Mouse (Mus musculus) MEL (cell line): ENCODE results near the gene Ddhd1. TPM values are rescaled to one million over a fixed set of nuclear protein-coding genes. Genes with fewer than 3 reads are reported as not detected.

ENCODE experiments used
- DNase-seq: peaks from one replicate; pipeline ENCODE4 v3.0.0; 2011; ENCODE audit warnings: low read depth, low spot score
- H3K27ac ChIP-seq: 2 replicates; pipeline ENCODE4 v1.5.1; 2012; ENCODE audit warnings: low read depth, mild to moderate bottlenecking, control low read depth, low read length, moderate library complexity; ENCODE audit not compliant: control insufficient read depth
- H3K27me3 ChIP-seq, 2 experiments: fragments of 150-350 bp in 1 of 2; sonication (generic) in 1 of 2; 2 replicates each; pipeline ENCODE4 v1.6.1; 2012; ENCODE audit warnings: low read length in 2 of 2, mild to moderate bottlenecking in 2 of 2, improper control_type of control experiment in 1 of 2, moderate library complexity in 1 of 2; ENCODE audit not compliant: insufficient read depth in 2 of 2, control insufficient read depth in 1 of 2
- H3K36me3 ChIP-seq, 2 experiments: 2 replicates each; pipeline ENCODE4 v1.6.1; 2012 to 2014; ENCODE audit warnings: low read length in 2 of 2, improper control_type of control experiment in 1 of 2, inconsistent platforms in 1 of 2, mild to moderate bottlenecking in 1 of 2; ENCODE audit not compliant: insufficient read depth in 2 of 2, control insufficient read depth in 1 of 2
- H3K4me1 ChIP-seq, 2 experiments: fragments of 150-350 bp in 1 of 2; sonication (generic) in 1 of 2; 2 replicates each; pipeline ENCODE4 v1.6.1; 2012; ENCODE audit warnings: low read length in 2 of 2, improper control_type of control experiment in 1 of 2, mild to moderate bottlenecking in 1 of 2; ENCODE audit not compliant: insufficient read depth in 2 of 2, control insufficient read depth in 1 of 2
- H3K4me3 ChIP-seq, 2 experiments: fragments of 150-350 bp in 1 of 2; sonication (generic) in 1 of 2; 2 replicates each; pipeline ENCODE4 v1.5.1; 2012; ENCODE audit warnings: low read depth in 2 of 2, low read length in 2 of 2, mild to moderate bottlenecking in 2 of 2, moderate library complexity in 2 of 2, control low read depth in 1 of 2, improper control_type of control experiment in 1 of 2; ENCODE audit not compliant: control insufficient read depth in 1 of 2, insufficient read depth in 1 of 2
- H3K79me2 ChIP-seq: 2 replicates; pipeline ENCODE4 v1.6.1; 2012; ENCODE audit warnings: mild to moderate bottlenecking, low read length, moderate library complexity; ENCODE audit not compliant: control insufficient read depth, poor library complexity, insufficient read depth
- H3K9ac ChIP-seq: 2 replicates; pipeline ENCODE4 v1.6.1; 2012; ENCODE audit warnings: low read depth, mild to moderate bottlenecking, control low read depth, low read length, moderate library complexity; ENCODE audit not compliant: control insufficient read depth, poor library complexity, severe bottlenecking
- H3K9me3 ChIP-seq: fragments of 150-350 bp; sonication (generic); replicated peaks from 2 replicates; pipeline ENCODE4 v1.6.1; 2012; ENCODE audit warnings: mild to moderate bottlenecking, low read length, improper control_type of control experiment, moderate library complexity; ENCODE audit not compliant: insufficient read depth
- CTCF ChIP-seq, 3 experiments: IDR thresholded peaks in 2 of 3; conservative IDR thresholded peaks in 1 of 3; 2 replicates each; pipeline ENCODE4 v1.5.1; 2011 to 2012; ENCODE audit warnings: low read length in 3 of 3, low read depth in 2 of 3, mild to moderate bottlenecking in 2 of 3, improper control_type of control experiment in 1 of 3, inconsistent platforms in 1 of 3, mixed read lengths in 1 of 3, moderate library complexity in 1 of 3; ENCODE audit not compliant: control insufficient read depth in 1 of 3, insufficient read depth in 1 of 3, poor library complexity in 1 of 3, severe bottlenecking in 1 of 3
- E2F4 ChIP-seq: IDR thresholded peaks from 2 replicates; pipeline ENCODE4 v1.6.1; 2011; ENCODE audit warnings: low read depth, low read length, improper control_type of control experiment, borderline replicate concordance
- ELF1 ChIP-seq: IDR thresholded peaks from 2 replicates; pipeline ENCODE4 v1.6.1; 2014; ENCODE audit warnings: low read depth, mild to moderate bottlenecking, inconsistent platforms, low read length, improper control_type of control experiment, moderate library complexity
- ETS1 ChIP-seq: IDR thresholded peaks from 2 replicates; pipeline ENCODE4 v1.6.1; 2012; ENCODE audit warnings: low read depth, mild to moderate bottlenecking, inconsistent platforms, low read length, improper control_type of control experiment, moderate library complexity
- GATA1 ChIP-seq: IDR thresholded peaks from 2 replicates; pipeline ENCODE4 v1.6.1; 2011; ENCODE audit warnings: low read depth, low read length, improper control_type of control experiment
- HCFC1 ChIP-seq: IDR thresholded peaks from 2 replicates; pipeline ENCODE4 v1.6.1; 2012; ENCODE audit warnings: low read depth, mild to moderate bottlenecking, inconsistent platforms, low read length, improper control_type of control experiment, moderate library complexity
- KAT2A ChIP-seq: conservative IDR thresholded peaks from 2 replicates; pipeline ENCODE4 v1.6.1; 2012; ENCODE audit warnings: low read depth, low read length, improper control_type of control experiment, inconsistent platforms
- MAFK ChIP-seq: IDR thresholded peaks from 2 replicates; pipeline ENCODE4 v1.6.1; 2011; ENCODE audit warnings: low read depth, mild to moderate bottlenecking, low read length, improper control_type of control experiment, borderline replicate concordance
- MAX ChIP-seq: IDR thresholded peaks from 2 replicates; pipeline ENCODE4 v1.6.1; 2011; ENCODE audit warnings: low read length, improper control_type of control experiment
- NELFE ChIP-seq: IDR thresholded peaks from 2 replicates; pipeline ENCODE4 v1.6.1; 2011; ENCODE audit warnings: low read depth, low read length, improper control_type of control experiment
- NRF1 ChIP-seq: IDR thresholded peaks from 2 replicates; pipeline ENCODE4 v1.6.1; 2014; ENCODE audit warnings: low read depth, mild to moderate bottlenecking, inconsistent platforms, low read length, improper control_type of control experiment, moderate library complexity; ENCODE audit not compliant: poor library complexity, insufficient read depth, severe bottlenecking
- POLR2A ChIP-seq, 2 experiments: IDR thresholded peaks; 2 replicates each; pipeline ENCODE4 v1.6.1; 2011 to 2012; ENCODE audit warnings: low read length in 2 of 2, mild to moderate bottlenecking in 2 of 2, control low read depth in 1 of 2, improper control_type of control experiment in 1 of 2, low read depth in 1 of 2, moderate library complexity in 1 of 2; ENCODE audit not compliant: control insufficient read depth in 1 of 2, insufficient read depth in 1 of 2, poor library complexity in 1 of 2
- POLR2AphosphoS2 ChIP-seq: IDR thresholded peaks from 2 replicates; pipeline ENCODE4 v1.6.1; 2011; ENCODE audit warnings: low read length, improper control_type of control experiment
- POLR2AphosphoS5 ChIP-seq: IDR thresholded peaks from 2 replicates; pipeline ENCODE4 v1.6.1; 2012; ENCODE audit warnings: low read depth, borderline replicate concordance, mild to moderate bottlenecking, inconsistent platforms, low read length, moderate library complexity, mixed read lengths
- RAD21 ChIP-seq: IDR thresholded peaks from 2 replicates; pipeline ENCODE4 v1.6.1; 2011; ENCODE audit warnings: mild to moderate bottlenecking, low read depth, low read length, improper control_type of control experiment
- RCOR1 ChIP-seq: IDR thresholded peaks from 2 replicates; pipeline ENCODE4 v1.6.1; 2012; ENCODE audit warnings: low read depth, mild to moderate bottlenecking, inconsistent platforms, low read length, improper control_type of control experiment
- SMC3 ChIP-seq: IDR thresholded peaks from 2 replicates; pipeline ENCODE4 v1.6.1; 2011; ENCODE audit warnings: low read depth, low read length, improper control_type of control experiment
- TAL1 ChIP-seq: IDR thresholded peaks from 2 replicates; pipeline ENCODE4 v1.6.1; 2012; ENCODE audit warnings: mild to moderate bottlenecking, inconsistent platforms, low read length, moderate library complexity, mixed read lengths
- TBP ChIP-seq: IDR thresholded peaks from 2 replicates; pipeline ENCODE4 v1.8.0; 2011; ENCODE audit warnings: low read depth, low read length, improper control_type of control experiment
- USF2 ChIP-seq, 2 experiments: IDR thresholded peaks; 2 replicates each; pipeline ENCODE4 v1.6.1; 2011 to 2012; ENCODE audit warnings: improper control_type of control experiment in 2 of 2, low read length in 2 of 2, borderline replicate concordance in 1 of 2, inconsistent platforms in 1 of 2, low read depth in 1 of 2, mild to moderate bottlenecking in 1 of 2; ENCODE audit not compliant: insufficient read depth in 1 of 2
- ZC3H11A ChIP-seq: IDR thresholded peaks from 2 replicates; pipeline ENCODE4 v1.6.1; 2012; ENCODE audit warnings: low read depth, mild to moderate bottlenecking, inconsistent platforms, low read length, improper control_type of control experiment
- ZKSCAN1 ChIP-seq: IDR thresholded peaks from 2 replicates; pipeline ENCODE4 v1.6.1; 2012; ENCODE audit warnings: low read depth, mild to moderate bottlenecking, inconsistent platforms, low read length, improper control_type of control experiment, moderate library complexity
- polyA plus RNA-seq, 2 experiments: library from polyadenylated mRNA; stranded (reverse) in 1 of 2; unstranded in 1 of 2; fragments of >175 nt in 1 of 2; fragments of >200 nt in 1 of 2; gene quantifications; 2 replicates each; pipeline versions ENCODE4 v1.2.1 to v1.2.4; 2012; ENCODE audit warnings: low replicate concordance in 2 of 2, low read depth in 1 of 2; ENCODE audit not compliant: insufficient read length in 2 of 2, insufficient read depth in 1 of 2, missing spikeins in 1 of 2
- total RNA-seq: library from RNA; depleted of rRNA; stranded (reverse); fragments of 300-350 nt; gene quantifications from 2 replicates; pipeline ENCODE4 v1.2.3, GENCODE M21; 2012

Gene Ddhd1
- total and polyA plus RNA-seq, 3 experiments, result 9.0 to 14.3 TPM; not detected in 1

GRCm38 (mm10) chr14:45629938-45630337 is 28.0 kb downstream of the Ddhd1 start (continued):
- no peak for TF ChIP-seq ZKSCAN1
- TF ChIP-seq USF2 (IDR thresholded peaks at IDR 0.05; ENCODE audit: borderline replicate concordance in 1 of 2, insufficient read depth in 1 of 2, low read depth in 1 of 2, low read length in 2 of 2), result no peak
- TF ChIP-seq, all 39 proteins: peak for 0

GRCm38 (mm10) chr14:45618351-45618750 is 39.6 kb downstream of the Ddhd1 start:
- Histone ChIP-seq H3K9ac (no peak overlapping the region), H3K27ac (no peak overlapping the region), H3K36me3 (peaks cover 0 to 2% of the 10 kb centered on the region in 2 experiments; a peak in 2 of 4 replicates), H3K9me3 (no peaks in the 10 kb centered on the region), H3K79me2 (no peaks in the 10 kb centered on the region), H3K27me3 (no peaks in the 10 kb centered on the region), H3K4me3 (no peak overlapping the region), H3K4me1 (no peaks in the 10 kb centered on the region)
- DNase-seq, result no peak
- no peak for TF ChIP-seq POLR2AphosphoS2
- no peak for TF ChIP-seq POLR2AphosphoS5
- no peak for TF ChIP-seq GATA1
- no peak for TF ChIP-seq MAFK
- no peak for TF ChIP-seq ETS1
- TF ChIP-seq ZKSCAN1, result no peak
- no peak for TF ChIP-seq NELFE
- no peak for TF ChIP-seq POLR2A (IDR thresholded peaks at IDR 0.05; ENCODE audit: control insufficient read depth in 1 of 2, insufficient read depth in 1 of 2, low read depth in 1 of 2, low read length in 2 of 2, poor library complexity in 1 of 2)
- no peak for TF ChIP-seq CTCF (IDR thresholded peaks at IDR 0.05 in 2 of 3, conservative IDR thresholded peaks at IDR 0.05 in 1 of 3; ENCODE audit: control insufficient read depth in 1 of 3, insufficient read depth in 1 of 3, low read depth in 2 of 3, low read length in 3 of 3, poor library complexity in 1 of 3, severe bottlenecking in 1 of 3)

- no peaks in the 10 kb centered on the region for H3K79me2 ChIP-seq
- H3K27ac ChIP-seq, result no peak overlapping the region
- H3K4me3 ChIP-seq, result no peak overlapping the region
- no peaks in the 10 kb centered on the region for H3K27me3 ChIP-seq
- DNase-seq, result no peak
- no peak for TF ChIP-seq RCOR1
- no peak for TF ChIP-seq CTCF (IDR thresholded peaks at IDR 0.05 in 2 of 3, conservative IDR thresholded peaks at IDR 0.05 in 1 of 3; ENCODE audit: control insufficient read depth in 1 of 3, insufficient read depth in 1 of 3, low read depth in 2 of 3, low read length in 3 of 3, poor library complexity in 1 of 3, severe bottlenecking in 1 of 3)
- no peak for TF ChIP-seq HCFC1
- no peak for TF ChIP-seq GATA1
- TF ChIP-seq MAX, result no peak
- no peak for TF ChIP-seq TAL1
- TF ChIP-seq NELFE, result no peak
- TF ChIP-seq RAD21, result no peak
- no peak for TF ChIP-seq POLR2A (IDR thresholded peaks at IDR 0.05; ENCODE audit: control insufficient read depth in 1 of 2, insufficient read depth in 1 of 2, low read depth in 1 of 2, low read length in 2 of 2, poor library complexity in 1 of 2)
- no peak for TF ChIP-seq KAT2A
- no peak for TF ChIP-seq POLR2AphosphoS5
- TF ChIP-seq ZC3H11A, result no peak
- no peak for TF ChIP-seq E2F4
- no peak for TF ChIP-seq NRF1
- TF ChIP-seq SMC3, result no peak
- no peak for TF ChIP-seq ELF1
- no peak for TF ChIP-seq TBP
- H3K9me3 ChIP-seq, result no peaks in the 10 kb centered on the region
- no peak overlapping the region for H3K9ac ChIP-seq
- H3K4me1 ChIP-seq, result no peaks in the 10 kb centered on the region
- peaks cover 0 to 3% of the 10 kb centered on the region in 2 experiments; a peak in 2 of 4 replicates for H3K36me3 ChIP-seq
Measured at GRCm38 (mm10) chr14:45616526-45616925, 41.4 kb downstream of the Ddhd1 start.
